Mouse (Mus musculus): ENCODE results near the gene Olfr319. TPM values are rescaled to one million over a fixed set of nuclear protein-coding genes. Genes with fewer than 3 reads are reported as not detected.
"Not testable (repeated sequence)": the region's sequence is repeated elsewhere in the genome, so short reads cannot be mapped to it uniquely, and the experiment has no call there.

The Olfr319 gene
- polyA plus RNA-seq, 1 experiment from 2014 or later, result not detected

DNA sequence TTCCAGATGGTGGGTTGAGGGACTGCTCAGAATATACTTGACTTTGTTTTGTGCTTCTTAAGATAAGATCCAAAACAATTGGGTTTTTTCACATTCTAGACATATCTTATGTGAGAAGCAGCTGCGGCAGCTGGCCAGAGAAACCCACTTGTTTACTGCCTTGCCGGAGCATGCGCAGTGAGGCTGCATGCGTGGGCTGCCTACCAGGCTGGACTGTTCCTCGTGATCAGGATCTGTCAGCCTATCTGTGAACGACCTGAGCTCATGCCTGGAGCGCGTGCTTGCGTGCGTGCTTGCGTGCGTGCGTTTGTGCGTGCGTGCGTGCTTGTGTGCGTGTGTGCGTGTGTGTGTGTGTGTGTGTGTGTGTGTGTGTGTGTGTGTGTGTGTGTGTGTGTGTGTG is 52.1 kb downstream of the Olfr319 start:
- not testable (repeated sequence) for H3K4me1 ChIP-seq; H3K27ac ChIP-seq; H3K27me3 ChIP-seq (replicated peaks); H3K36me3 ChIP-seq; H3K9me3 ChIP-seq (replicated peaks); H3K4me2 ChIP-seq; ATAC-seq; H3K4me3 ChIP-seq; H3K9ac ChIP-seq
- 71% methylated on average over 18 of the region's 18 CpGs for WGBS (ENCODE audit: insufficient replicate concordance)

DNA sequence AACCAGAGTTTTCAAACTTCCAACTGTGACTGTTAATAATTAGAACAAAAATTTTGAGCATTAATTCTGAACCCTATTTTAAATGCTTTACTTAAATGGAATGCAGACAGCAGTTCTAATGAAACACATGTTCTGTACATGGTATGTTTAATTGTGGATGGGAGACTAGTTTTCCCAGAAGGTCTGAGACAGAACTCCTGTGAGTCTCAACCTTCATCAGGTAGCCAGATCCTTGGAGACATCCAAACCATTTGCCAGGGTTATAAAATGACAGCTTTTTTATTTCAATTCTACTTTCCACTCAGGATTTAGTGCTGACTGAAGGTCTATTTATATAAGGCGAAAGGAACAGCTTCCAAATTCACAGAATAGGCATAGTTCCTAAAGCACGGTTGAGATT is 53.5 kb downstream of the Olfr319 start, which contains the start of gene Olfr316:
Gene Olfr316, plus strand, starts transcription at position 301 of the 400 bp plus-strand sequence.
- H3K36me3 ChIP-seq, result no peaks in the 10 kb centered on the region
- no peaks in the 10 kb centered on the region; the same call in 1 of the 2 replicates for H3K9me3 ChIP-seq (replicated peaks)
- H3K27ac ChIP-seq, result no peak within 1 kb of the TSS
- H3K27me3 ChIP-seq (replicated peaks), result no peaks in the 10 kb centered on the region
- no peak within 1 kb of the TSS for H3K9ac ChIP-seq
- 81% methylated on average over 2 of the region's 2 CpGs for WGBS (ENCODE audit: insufficient replicate concordance)
- ATAC-seq, result no peak
- no peak within 1 kb of the TSS for H3K4me2 ChIP-seq
- no peaks in the 10 kb centered on the region for H3K4me1 ChIP-seq
- no peak within 1 kb of the TSS for H3K4me3 ChIP-seq

Other genes with a start within 250 kb of the Olfr319 start
- not detected in 2 replicates for gene Lypd9, start 246.2 kb upstream of the Olfr319 start, polyA plus RNA-seq (2016; fragmentation: Nextera tagmentation; extraction: Ambion mirVana)
- gene Olfr30, start 236.9 kb upstream of the Olfr319 start, polyA plus RNA-seq (2016; fragmentation: Nextera tagmentation; extraction: Ambion mirVana), result not detected in 2 replicates
- not detected in 2 replicates for gene Olfr332, start 206.6 kb upstream of the Olfr319 start, polyA plus RNA-seq (2016; fragmentation: Nextera tagmentation; extraction: Ambion mirVana)
- gene Olfr331, start 196.6 kb upstream of the Olfr319 start, polyA plus RNA-seq (2016; fragmentation: Nextera tagmentation; extraction: Ambion mirVana), result not detected in 2 replicates
- gene Olfr330, start 164.3 kb upstream of the Olfr319 start, polyA plus RNA-seq (2016; fragmentation: Nextera tagmentation; extraction: Ambion mirVana), result not detected in 2 replicates
- gene Olfr329-ps, start 152.7 kb upstream of the Olfr319 start, polyA plus RNA-seq (2016; fragmentation: Nextera tagmentation; extraction: Ambion mirVana), result not detected in 2 replicates
- gene Olfr328, start 143.5 kb upstream of the Olfr319 start, polyA plus RNA-seq (2016; fragmentation: Nextera tagmentation; extraction: Ambion mirVana), result not detected in 2 replicates
- not detected in 2 replicates for gene Olfr224, start 128.6 kb upstream of the Olfr319 start, polyA plus RNA-seq (2016; fragmentation: Nextera tagmentation; extraction: Ambion mirVana)
- gene Olfr325, start 121.4 kb upstream of the Olfr319 start, polyA plus RNA-seq (2016; fragmentation: Nextera tagmentation; extraction: Ambion mirVana), result not detected in 2 replicates
- not detected in 2 replicates for gene Olfr324, start 104.0 kb upstream of the Olfr319 start, polyA plus RNA-seq (2016; fragmentation: Nextera tagmentation; extraction: Ambion mirVana)
- not detected in 2 replicates for gene 2210407C18Rik, start 83.1 kb upstream of the Olfr319 start, polyA plus RNA-seq (2016; fragmentation: Nextera tagmentation; extraction: Ambion mirVana)
- gene Olfr323, start 68.7 kb upstream of the Olfr319 start, polyA plus RNA-seq (2016; fragmentation: Nextera tagmentation; extraction: Ambion mirVana), result not detected in 2 replicates
- gene Trim58, start 58.7 kb upstream of the Olfr319 start, polyA plus RNA-seq (2016; fragmentation: Nextera tagmentation; extraction: Ambion mirVana), result 9.2 and 10.1 TPM in 2 replicates
- not detected in 2 replicates for gene Olfr322, start 40.4 kb upstream of the Olfr319 start, polyA plus RNA-seq (2016; fragmentation: Nextera tagmentation; extraction: Ambion mirVana)
- not detected in 2 replicates for gene Olfr320, start 18.1 kb upstream of the Olfr319 start, polyA plus RNA-seq (2016; fragmentation: Nextera tagmentation; extraction: Ambion mirVana)
- not detected in 2 replicates for gene Olfr318, start 24.9 kb downstream of the Olfr319 start, polyA plus RNA-seq (2016; fragmentation: Nextera tagmentation; extraction: Ambion mirVana)
- not detected in 2 replicates for gene Olfr317, start 40.0 kb downstream of the Olfr319 start, polyA plus RNA-seq (2016; fragmentation: Nextera tagmentation; extraction: Ambion mirVana)
- gene Olfr316, start 53.6 kb downstream of the Olfr319 start, polyA plus RNA-seq (2016; fragmentation: Nextera tagmentation; extraction: Ambion mirVana), result not detected in 2 replicates
- gene Olfr315, start 74.0 kb downstream of the Olfr319 start, polyA plus RNA-seq (2016; fragmentation: Nextera tagmentation; extraction: Ambion mirVana), result not detected in 2 replicates
- not detected in 2 replicates for gene Olfr314, start 83.8 kb downstream of the Olfr319 start, polyA plus RNA-seq (2016; fragmentation: Nextera tagmentation; extraction: Ambion mirVana)
- gene Fam183b, start 102.8 kb downstream of the Olfr319 start, polyA plus RNA-seq (2016; fragmentation: Nextera tagmentation; extraction: Ambion mirVana), result 0.31 TPM in 1 of 2 replicates, not detected in the other
- gene Olfr313, start 115.8 kb downstream of the Olfr319 start, polyA plus RNA-seq (2016; fragmentation: Nextera tagmentation; extraction: Ambion mirVana), result not detected in 2 replicates
- not detected in 2 replicates for gene Olfr312, start 130.1 kb downstream of the Olfr319 start, polyA plus RNA-seq (2016; fragmentation: Nextera tagmentation; extraction: Ambion mirVana)
- gene Olfr311, start 140.1 kb downstream of the Olfr319 start, polyA plus RNA-seq (2016; fragmentation: Nextera tagmentation; extraction: Ambion mirVana), result not detected in 2 replicates
- gene Gm12258, start 148.0 kb downstream of the Olfr319 start, polyA plus RNA-seq (2016; fragmentation: Nextera tagmentation; extraction: Ambion mirVana), result 2.5 and 2.8 TPM in 2 replicates
- 3.2 and 3.6 TPM in 2 replicates for gene 2810021J22Rik, start 168.1 kb downstream of the Olfr319 start, polyA plus RNA-seq (2016; fragmentation: Nextera tagmentation; extraction: Ambion mirVana)
- gene Zfp39, start 205.1 kb downstream of the Olfr319 start, polyA plus RNA-seq (2016; fragmentation: Nextera tagmentation; extraction: Ambion mirVana), result 6.1 and 7.1 TPM in 2 replicates
- 9.5 and 10.9 TPM in 2 replicates for gene Btnl10, start 218.7 kb downstream of the Olfr319 start, polyA plus RNA-seq (2016; fragmentation: Nextera tagmentation; extraction: Ambion mirVana)
- 200 and 207 TPM in 2 replicates for gene Rnf187, start 239.8 kb downstream of the Olfr319 start, polyA plus RNA-seq (2016; fragmentation: Nextera tagmentation; extraction: Ambion mirVana)
- gene Hist3h2ba, start 249.8 kb downstream of the Olfr319 start, polyA plus RNA-seq (2016; fragmentation: Nextera tagmentation; extraction: Ambion mirVana), result 5.3 and 5.7 TPM in 2 replicates

Data from liver, embryonic 12.5 days (tissue).